Mouse (Mus musculus): Measurements from ENCODE around the gene Zmpste24. TPM values are rescaled to one million over a fixed set of nuclear protein-coding genes. Genes with fewer than 3 reads are reported as not detected.

Gene Zmpste24
- total RNA-seq (2023), result 10 to 100 TPM; 25.6 to 31.5 TPM

DNA sequence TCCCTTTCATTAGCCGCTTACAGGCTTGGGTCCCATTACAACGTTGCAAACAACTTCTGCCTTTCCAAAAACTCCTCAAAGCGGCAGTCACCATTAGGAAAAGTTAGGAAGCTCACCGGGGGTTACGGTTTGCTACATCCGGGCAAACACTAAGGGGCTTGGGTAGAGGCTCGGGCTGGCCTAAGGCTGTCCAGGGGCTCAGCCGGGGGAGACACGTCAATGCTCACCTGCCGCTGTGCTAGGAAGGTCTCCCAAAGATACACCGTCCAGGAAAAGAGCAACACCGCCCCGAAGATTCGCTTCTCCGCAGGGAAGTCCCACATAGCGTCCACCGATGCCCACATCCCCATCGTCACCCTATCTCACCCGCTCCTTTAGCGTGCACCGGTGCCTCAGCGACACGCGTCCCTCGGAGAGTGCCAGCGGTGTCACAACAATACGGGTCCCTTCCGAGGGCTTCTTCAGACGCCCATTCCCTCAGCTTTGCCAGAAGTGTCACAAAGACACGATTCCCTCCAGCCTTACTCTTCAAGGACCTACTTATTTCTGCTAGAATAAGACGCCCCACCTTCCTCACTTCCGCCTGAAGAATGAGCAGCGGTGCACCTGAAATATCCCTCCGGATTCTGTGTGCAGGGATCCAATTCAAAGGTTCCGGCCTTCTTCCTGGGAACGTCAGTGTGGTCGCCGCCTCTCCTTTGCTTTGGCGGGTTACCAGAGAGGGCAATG lies at the start of gene Zmpste24:
TSS of gene Zmpste24 (minus strand) at position 592 of the 729 bp plus-strand sequence.

DNA sequence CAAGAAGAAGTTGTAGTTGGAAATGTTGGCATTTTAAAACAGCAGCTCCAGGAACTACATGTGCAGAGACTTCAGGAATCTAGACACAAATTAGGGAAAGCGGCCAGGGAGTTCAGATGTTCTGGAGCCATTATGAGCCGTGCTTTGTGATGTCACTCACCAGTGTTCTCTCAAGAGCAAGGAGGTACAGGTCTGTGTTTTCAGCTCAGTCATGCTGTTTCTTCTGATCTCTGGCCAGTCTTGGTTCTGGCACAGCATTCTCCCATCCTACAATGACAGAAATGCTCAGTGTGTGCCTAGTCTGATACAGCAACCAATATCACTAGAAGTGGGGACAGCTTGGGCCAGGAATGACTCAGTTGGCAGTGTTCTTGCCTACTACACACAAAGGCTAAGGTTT lies 11.1 kb upstream of the Zmpste24 start, which contains the start of gene Tmco2:
TSS of gene Tmco2 (minus strand) at position 101 of the 400 bp plus-strand sequence.

DNA sequence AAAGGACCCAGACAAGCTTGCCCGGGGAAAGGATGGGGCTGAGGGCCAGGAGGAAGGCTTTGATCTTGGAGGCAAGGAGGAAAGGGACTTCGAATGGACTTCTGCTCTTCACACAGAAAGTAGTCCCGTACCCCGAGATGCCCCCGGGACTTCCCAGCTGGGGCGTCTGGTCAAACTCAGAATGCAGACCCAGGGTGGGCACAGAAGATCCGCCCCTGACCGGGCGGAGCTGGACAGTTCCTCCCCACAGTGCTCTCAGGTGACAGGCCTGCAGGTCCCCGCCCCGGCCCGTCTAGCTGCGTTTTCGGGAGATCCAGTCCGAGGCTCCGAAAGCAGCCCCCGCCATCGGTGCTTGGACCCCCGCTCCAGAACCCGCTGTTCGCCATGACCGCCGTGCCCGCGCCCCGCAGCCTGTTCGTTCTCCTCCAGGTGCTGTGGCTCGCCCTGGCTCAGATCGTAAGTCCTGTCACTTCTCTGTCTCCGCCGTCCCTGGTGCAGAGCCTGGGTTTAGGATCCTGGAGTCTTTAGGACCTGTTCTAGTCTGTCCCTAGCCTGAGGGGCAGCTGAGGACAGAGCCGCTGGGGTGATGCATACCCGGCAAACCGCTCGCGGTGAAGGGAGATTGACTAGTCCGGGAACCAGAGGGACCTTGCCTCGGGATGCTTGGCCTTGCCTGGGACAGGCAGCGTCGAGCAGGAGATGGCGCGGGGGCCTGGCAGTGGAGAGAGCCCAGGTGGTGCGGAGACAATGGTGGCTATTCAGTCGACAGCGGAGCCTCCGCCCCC lies 58.5 kb downstream of the Zmpste24 start, which contains the start of gene Col9a2:
TSS of gene Col9a2 (plus strand) at position 55 of the 785 bp plus-strand sequence.

DNA sequence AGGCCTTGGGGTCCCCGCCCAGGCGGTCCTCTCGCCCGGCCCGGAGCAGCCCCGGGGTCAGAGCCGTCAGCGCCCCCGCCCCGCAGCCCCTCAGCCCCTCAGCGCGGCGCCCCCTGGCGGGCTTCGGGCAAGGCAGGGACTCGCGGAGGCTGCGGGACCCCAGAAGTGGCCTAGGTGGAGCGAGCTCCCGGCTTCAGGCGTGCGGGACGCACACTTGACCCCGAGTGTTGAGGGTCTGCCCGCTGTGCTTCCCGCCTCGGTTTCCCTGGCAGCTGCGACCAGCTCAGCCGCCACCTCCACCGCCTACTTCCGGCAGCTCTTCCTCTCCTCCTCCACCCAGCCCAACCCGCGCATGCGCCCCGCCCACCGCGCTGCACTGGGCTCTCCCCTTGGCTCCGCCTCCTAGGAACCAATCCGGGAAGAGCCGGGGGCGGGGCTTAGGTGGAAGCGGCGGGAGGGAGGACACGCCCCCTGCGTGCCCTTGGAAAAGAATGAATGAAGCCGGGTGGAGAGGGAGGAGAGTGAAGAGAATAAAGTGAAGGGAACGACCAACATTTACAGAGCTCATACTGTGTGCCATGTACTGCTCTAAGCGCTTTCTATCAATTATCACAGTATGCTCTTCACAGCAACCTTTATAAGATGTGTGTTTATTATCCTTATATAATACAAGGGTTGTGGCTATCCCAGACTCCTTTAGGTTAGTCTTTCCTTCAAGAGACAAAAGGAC lies 80.9 kb downstream of the Zmpste24 start, which contains the start of gene Smap2:
TSS of gene Smap2 (minus strand) at position 320 of the 730 bp plus-strand sequence.

Other genes starting within 250 kb of the Zmpste24 start
- 1 to 10 TPM; 3.3 to 3.9 TPM for gene Rims3, start 243.4 kb downstream of the Zmpste24 start, total RNA-seq (2023)
- 10 to 100 TPM in 1 of 2 experiments, 1 to 10 TPM in 1; 9.1 to 10.0 TPM for gene Exo5, start 173.2 kb downstream of the Zmpste24 start, total RNA-seq (2023)
- 1 to 10 TPM; 6.6 to 7.9 TPM for gene Zfp69, start 146.5 kb downstream of the Zmpste24 start, total RNA-seq (2023)
- 100 to 1,000 TPM; 173 to 197 TPM for gene Smap2, start 81.0 kb downstream of the Zmpste24 start, total RNA-seq (2023)
- gene Col9a2, start 58.9 kb downstream of the Zmpste24 start, total RNA-seq (2023), result not detected
- gene Tmco2, start 11.0 kb upstream of the Zmpste24 start, total RNA-seq (2023), result not detected
- 10 to 100 TPM; 64.1 to 75.7 TPM for gene Rlf, start 116.8 kb upstream of the Zmpste24 start, total RNA-seq (2023)
- gene Gm12888, start 226.7 kb upstream of the Zmpste24 start, total RNA-seq (2023), result not detected